Mouse (Mus musculus) E14TG2a.4 (cell line): Measurements from ENCODE around the gene Ino80b.

Experiments used
- CTCF ChIP-seq: conservative IDR thresholded peaks from 2 replicates; pipeline ENCODE4 v1.5.1; 2014; ENCODE audit warnings: low read length
- POU5F1 ChIP-seq: IDR thresholded peaks from 2 replicates; pipeline ENCODE4 v1.6.1; 2014; ENCODE audit warnings: low read length, borderline replicate concordance

GRCm38 (mm10) chr6:83104158-83104557 is 21.1 kb downstream of the Ino80b start:
- TF ChIP-seq CTCF (no peak), POU5F1 (no peak)
